Mouse (Mus musculus) hindbrain, postnatal 0 days (tissue): ENCODE measurements around the gene Nhlrc2. TPM values are rescaled to one million over a fixed set of nuclear protein-coding genes. Genes with fewer than 3 reads are reported as not detected.

Source experiments
- ATAC-seq: fragments of 200-750 bp; cut with Nextera tagmentation; 2 replicates; pipeline ENCODE4 v1.8.0; 2017; ENCODE audit warnings: mild to moderate bottlenecking, moderate TSS enrichment, moderate library complexity
- DNase-seq: peaks from one replicate; pipeline ENCODE4 v3.0.0-alpha.2; 2015; ENCODE audit warnings: low spot score
- H3K27ac ChIP-seq: fragments of 300-500 bp; sonication (generic); 2 replicates; pipeline ENCODE4 v1.5.1; 2014; ENCODE audit warnings: mild to moderate bottlenecking
- H3K27me3 ChIP-seq: fragments of 300-500 bp; sonication (generic); 2 replicates; pipeline ENCODE4 v1.6.1; 2014; ENCODE audit warnings: low read length, mixed read lengths; ENCODE audit not compliant: insufficient read depth
- H3K36me3 ChIP-seq: fragments of 300-500 bp; sonication (generic); 2 replicates; pipeline ENCODE4 v1.6.1; 2014; ENCODE audit warnings: low read length, mixed read lengths; ENCODE audit not compliant: insufficient read depth
- H3K4me1 ChIP-seq: fragments of 300-500 bp; sonication (generic); 2 replicates; pipeline ENCODE4 v1.6.1; 2014; ENCODE audit warnings: antibody characterized with exemption, low read length, mixed read lengths; ENCODE audit not compliant: insufficient read depth
- H3K4me2 ChIP-seq: fragments of 300-500 bp; sonication (generic); 2 replicates; pipeline ENCODE4 v1.6.1; 2014; ENCODE audit warnings: low read depth, mild to moderate bottlenecking, low read length, moderate library complexity, mixed read lengths
- H3K4me3 ChIP-seq: fragments of 300-500 bp; sonication (generic); 2 replicates; pipeline ENCODE4 v1.5.1; 2014; ENCODE audit warnings: low read length
- H3K9ac ChIP-seq: fragments of 300-500 bp; sonication (generic); replicated peaks from 2 replicates; pipeline ENCODE4 v1.6.1; 2014; ENCODE audit warnings: mild to moderate bottlenecking, low read length, moderate library complexity, mixed read lengths
- H3K9me3 ChIP-seq: fragments of 300-500 bp; sonication (generic); 2 replicates; pipeline ENCODE4 v1.6.1; 2016; ENCODE audit warnings: low read length, mixed read lengths
- CTCF ChIP-seq: IDR thresholded peaks from 2 replicates; pipeline ENCODE4 v1.5.1; 2016; ENCODE audit warnings: antibody characterized with exemption, control low read depth, low read depth
- WGBS: fragments of 180-500 bp; shearing (Covaris S2); extraction: QIAGEN DNeasy Blood & Tissue Kit; methylation state at CpG from one replicate; pipeline ENCODE4 v1.1.7; 2014; 5-methylcytosine and 5-hydroxymethylcytosine counted together
- polyA plus RNA-seq: library from polyadenylated mRNA; unstranded; fragments of >200 nt; fragmentation: Nextera tagmentation; extraction: Ambion mirVana; gene quantifications from 2 replicates; pipeline ENCODE4 v1.2.1, GENCODE M21; 2015
- total RNA-seq: library from RNA; depleted of rRNA; stranded (reverse); fragments of >200 nt; gene quantifications from 2 replicates; pipeline ENCODE4 v1.2.3, GENCODE M21; 2014

Nhlrc2 gene
- total and polyA plus RNA-seq, 2 experiments from 2014 or later = 7.9 to 11.7 TPM

GRCm38 (mm10) chr19:56531251-56531650 is 16.8 kb upstream of the Nhlrc2 start:
- ATAC-seq (no peak), DNase-seq (no peak)
- H3K36me3 ChIP-seq = no peaks in the 10 kb centered on the region
- H3K4me3 ChIP-seq = no peak overlapping the region
- H3K27me3 ChIP-seq = no peaks in the 10 kb centered on the region
- no peaks in the 10 kb centered on the region for H3K9me3 ChIP-seq
- 90% methylated on average over 12 of the region's 12 CpGs for WGBS
- H3K4me2 ChIP-seq = no peak overlapping the region
- no peak overlapping the region for H3K27ac ChIP-seq
- no peaks in the 10 kb centered on the region for H3K4me1 ChIP-seq
- no peak overlapping the region for H3K9ac ChIP-seq
- TF ChIP-seq CTCF = no peak

GRCm38 (mm10) chr19:56533291-56534071 is 14.6 kb upstream of the Nhlrc2 start:
- no peak overlapping the region for H3K4me2 ChIP-seq
- H3K9ac ChIP-seq = no peak overlapping the region
- no peak overlapping the region for H3K27ac ChIP-seq
- ATAC-seq = no peak
- 86% methylated on average over 14 of the region's 14 CpGs for WGBS
- no peaks in the 10 kb centered on the region for H3K4me1 ChIP-seq
- TF ChIP-seq CTCF = no peak
- no peaks in the 10 kb centered on the region for H3K36me3 ChIP-seq
- no peaks in the 10 kb centered on the region for H3K9me3 ChIP-seq
- no peaks in the 10 kb centered on the region for H3K27me3 ChIP-seq
- no peak for DNase-seq
- no peak overlapping the region for H3K4me3 ChIP-seq

GRCm38 (mm10) chr19:56534337-56534736 is 13.7 kb upstream of the Nhlrc2 start:
- DNase-seq = no peak
- H3K36me3 ChIP-seq = no peaks in the 10 kb centered on the region
- no peak overlapping the region for H3K27ac ChIP-seq
- H3K4me1 ChIP-seq = no peaks in the 10 kb centered on the region
- H3K9me3 ChIP-seq = no peaks in the 10 kb centered on the region
- TF ChIP-seq CTCF = no peak
- H3K4me2 ChIP-seq = no peak overlapping the region
- WGBS = 79% methylated on average over 3 of the region's 3 CpGs
- no peak overlapping the region for H3K4me3 ChIP-seq
- ATAC-seq = no peak
- H3K27me3 ChIP-seq = no peaks in the 10 kb centered on the region
- H3K9ac ChIP-seq = no peak overlapping the region

- Histone ChIP-seq H3K36me3 (no peaks in the 10 kb centered on the region), H3K4me2 (no peak overlapping the region), H3K4me1 (no peaks in the 10 kb centered on the region), H3K27ac (no peak overlapping the region), H3K27me3 (no peaks in the 10 kb centered on the region), H3K4me3 (no peak overlapping the region), H3K9ac (no peak overlapping the region), H3K9me3 (no peaks in the 10 kb centered on the region)
- DNase-seq (no peak), ATAC-seq (no peak)
- 48% methylated on average over 9 of the region's 9 CpGs for WGBS
- no peak for TF ChIP-seq CTCF
Measured at GRCm38 (mm10) chr19:56535064-56535463, 13.0 kb upstream of the Nhlrc2 start.

- Histone ChIP-seq H3K36me3 (no peaks in the 10 kb centered on the region), H3K4me2 (no peak overlapping the region), H3K4me1 (no peaks in the 10 kb centered on the region), H3K9ac (no peak overlapping the region), H3K4me3 (no peak overlapping the region), H3K9me3 (no peaks in the 10 kb centered on the region), H3K27ac (no peak overlapping the region), H3K27me3 (no peaks in the 10 kb centered on the region)
- WGBS = 92% methylated on average over 9 of the region's 9 CpGs
- ATAC-seq (no peak), DNase-seq (no peak)
- no peak for TF ChIP-seq CTCF
Measured at GRCm38 (mm10) chr19:56535765-56536164, 12.3 kb upstream of the Nhlrc2 start.

- no peak for TF ChIP-seq CTCF
- Histone ChIP-seq H3K36me3 (0 out of 2 replicates have a peak, but pooled peaks cover 6% of the 10 kb centered on the region), H3K27ac (no peak overlapping the region), H3K9me3 (no peaks in the 10 kb centered on the region), H3K4me1 (no peaks in the 10 kb centered on the region), H3K9ac (no peak overlapping the region), H3K4me3 (no peak overlapping the region), H3K4me2 (no peak overlapping the region), H3K27me3 (no peaks in the 10 kb centered on the region)
- WGBS = 95% methylated on average over 12 of the region's 12 CpGs
- no peak for ATAC-seq
- DNase-seq = no peak
Measured at GRCm38 (mm10) chr19:56543320-56543719, 4.7 kb upstream of the Nhlrc2 start.

- H3K27ac ChIP-seq = no peak overlapping the region
- DNase-seq (no peak), ATAC-seq (no peak)
- 89% methylated on average over 13 of the region's 13 CpGs for WGBS
- H3K4me1 ChIP-seq = peaks cover 6% of the 10 kb centered on the region
- H3K27me3 ChIP-seq = no peaks in the 10 kb centered on the region
- no peak overlapping the region for H3K4me3 ChIP-seq
- H3K4me2 ChIP-seq = no peak overlapping the region
- H3K36me3 ChIP-seq = 0 out of 2 replicates have a peak, but pooled peaks cover 6% of the 10 kb centered on the region
- no peak overlapping the region for H3K9ac ChIP-seq
- H3K9me3 ChIP-seq = no peaks in the 10 kb centered on the region
- no peak for TF ChIP-seq CTCF
Measured at GRCm38 (mm10) chr19:56544681-56545388, 3.2 kb upstream of the Nhlrc2 start.
